Mouse (Mus musculus): ENCODE measurements around the gene Rmnd1.

- TF ChIP-seq EP300 (IDR thresholded peaks at IDR 0.05; ENCODE audit: insufficient read depth, low read depth, low read length) (no peak), CTCF (IDR thresholded peaks at IDR 0.05) (no peak), POLR2A (IDR thresholded peaks at IDR 0.05; ENCODE audit: insufficient read depth, low read depth, low read length) (no peak)
Measured at GRCm38 (mm10) chr10:4357435-4357834, 74.8 kb downstream of the Rmnd1 start.
